Mouse (Mus musculus): ENCODE results near the gene Pld6. TPM values are rescaled to one million over a fixed set of nuclear protein-coding genes. Genes with fewer than 3 reads are reported as not detected.
A peak's percentile ranks its signal among the peaks of the same experiment; 100 is the strongest.

Gene Pld6
- total and polyA plus RNA-seq, 3 experiments: not detected

GRCm38 (mm10) chr11:59815482-59816065 lies 28.1 kb upstream of the Pld6 start:
- H3K4me2 ChIP-seq (ENCODE audit: insufficient read depth, low read depth, poor library complexity, severe bottlenecking): no peak overlapping the region
- DNase-seq (ENCODE audit: extremely low read depth): no peak
- no peaks in the 10 kb centered on the region for H3K9me3 ChIP-seq (replicated peaks; ENCODE audit: low read length)
- H3K4me1 ChIP-seq (ENCODE audit: control insufficient read depth in 1 of 2, insufficient read depth in 2 of 2): peaks cover 5 to 16% of the 10 kb centered on the region in 2 experiments; a peak in 3 of 4 replicates
- TF ChIP-seq CTCF (conservative IDR thresholded peaks at IDR 0.05 in 1 of 2, IDR thresholded peaks at IDR 0.05 in 1 of 2; ENCODE audit: low read depth in 2 of 2, low read length in 2 of 2) (0 out of 4 replicates have a peak, but pooled peaks of 1 of the 2 experiments have one; percentile 8), TCF12 (IDR thresholded peaks at IDR 0.05; ENCODE audit: low read depth, low read length) (no peak), POLR2AphosphoS2 (IDR thresholded peaks at IDR 0.05; ENCODE audit: low read depth, low read length) (peak; percentile 53; the same call in 1 of the 2 replicates), E2F4 (IDR thresholded peaks at IDR 0.05; ENCODE audit: insufficient replicate concordance, low read depth, low read length) (no peak)
- no peaks in the 10 kb centered on the region for H3K27me3 ChIP-seq (replicated peaks)
- peaks cover 48 to 58% of the 10 kb centered on the region in 2 experiments for H3K36me3 ChIP-seq (replicated peaks in 1 of 2; ENCODE audit: control insufficient read depth in 1 of 2, insufficient read depth in 1 of 2, low read length in 1 of 2)
- H3K79me2 ChIP-seq (replicated peaks; ENCODE audit: control insufficient read depth, extremely low read depth, insufficient read depth, poor library complexity, severe bottlenecking): no peaks in the 10 kb centered on the region
- in situ Hi-C loops (cut with MboI; ENCODE audit: low pct_ligation_motif_present, low pct_unique_long_range_greater_than_20kb, low sequenced_read_pairs) (no loop called here), dilution Hi-C loops (cut with MboI; ENCODE audit: extremely low pct_ligation_motif_present, extremely low pct_unique_long_range_greater_than_20kb, low sequenced_read_pairs) (no loop called here)
- H3K9ac ChIP-seq (ENCODE audit: insufficient read depth, low read depth): no peak overlapping the region
- H3K27ac ChIP-seq (ENCODE audit: insufficient read depth, low read depth): no peak overlapping the region
- H3K4me3 ChIP-seq (replicated peaks in 1 of 3; ENCODE audit: low read depth in 2 of 3, low read length in 2 of 3, poor library complexity in 1 of 3): no peak overlapping the region

- H3K27me3 ChIP-seq (replicated peaks): no peaks in the 10 kb centered on the region
- no peak overlapping the region for H3K9ac ChIP-seq (ENCODE audit: insufficient read depth, low read depth)
- no peaks in the 10 kb centered on the region for H3K79me2 ChIP-seq (replicated peaks; ENCODE audit: control insufficient read depth, extremely low read depth, insufficient read depth, poor library complexity, severe bottlenecking)
- no peak overlapping the region for H3K27ac ChIP-seq (ENCODE audit: insufficient read depth, low read depth)
- no peaks in the 10 kb centered on the region for H3K9me3 ChIP-seq (replicated peaks; ENCODE audit: low read length)
- in situ Hi-C loops (cut with MboI; ENCODE audit: low pct_ligation_motif_present, low pct_unique_long_range_greater_than_20kb, low sequenced_read_pairs): no loop called here
- H3K4me2 ChIP-seq (ENCODE audit: insufficient read depth, low read depth, poor library complexity, severe bottlenecking): no peak overlapping the region
- peaks cover 42 to 52% of the 10 kb centered on the region in 2 experiments for H3K36me3 ChIP-seq (replicated peaks in 1 of 2; ENCODE audit: control insufficient read depth in 1 of 2, insufficient read depth in 1 of 2, low read length in 1 of 2)
- TF ChIP-seq CHD2 (IDR thresholded peaks at IDR 0.05; ENCODE audit: low read length) (no peak), NELFE (IDR thresholded peaks at IDR 0.05; ENCODE audit: low read depth, low read length) (no peak), ETS1 (conservative IDR thresholded peaks at IDR 0.05; ENCODE audit: low read depth, low read length) (no peak), JUND (conservative IDR thresholded peaks at IDR 0.05; ENCODE audit: low read depth, low read length) (no peak), MAFK (IDR thresholded peaks at IDR 0.05; ENCODE audit: insufficient replicate concordance, low read length) (no peak), ZNF384 (IDR thresholded peaks at IDR 0.05; ENCODE audit: low read depth, low read length) (no peak), USF2 (conservative IDR thresholded peaks at IDR 0.05; ENCODE audit: low read depth, low read length) (no peak), MAZ (IDR thresholded peaks at IDR 0.05; ENCODE audit: low read depth, low read length) (no peak), ZMIZ1 (IDR thresholded peaks at IDR 0.05; ENCODE audit: low read depth, low read length) (no peak), NRF1 (IDR thresholded peaks at IDR 0.05; ENCODE audit: low read depth, low read length) (no peak), MYC (IDR thresholded peaks at IDR 0.05; ENCODE audit: low read depth, low read length) (no peak), IRF4 (IDR thresholded peaks at IDR 0.05; ENCODE audit: low read depth, low read length) (no peak)
- H3K4me1 ChIP-seq (ENCODE audit: control insufficient read depth in 1 of 2, insufficient read depth in 2 of 2): peaks cover 5 to 16% of the 10 kb centered on the region in 2 experiments; a peak in 3 of 4 replicates
- H3K4me3 ChIP-seq (replicated peaks in 1 of 3; ENCODE audit: low read depth in 2 of 3, low read length in 2 of 3, poor library complexity in 1 of 3): no peak overlapping the region
- dilution Hi-C loops (cut with MboI; ENCODE audit: extremely low pct_ligation_motif_present, extremely low pct_unique_long_range_greater_than_20kb, low sequenced_read_pairs): no loop called here
- DNase-seq (ENCODE audit: extremely low read depth): no peak
These were observed 27.5 kb upstream of the Pld6 start for GRCm38 (mm10) chr11:59814936-59815335.
